Mouse (Mus musculus): Measurements from ENCODE around the gene Slc48a1.

The Slc48a1 gene

DNA sequence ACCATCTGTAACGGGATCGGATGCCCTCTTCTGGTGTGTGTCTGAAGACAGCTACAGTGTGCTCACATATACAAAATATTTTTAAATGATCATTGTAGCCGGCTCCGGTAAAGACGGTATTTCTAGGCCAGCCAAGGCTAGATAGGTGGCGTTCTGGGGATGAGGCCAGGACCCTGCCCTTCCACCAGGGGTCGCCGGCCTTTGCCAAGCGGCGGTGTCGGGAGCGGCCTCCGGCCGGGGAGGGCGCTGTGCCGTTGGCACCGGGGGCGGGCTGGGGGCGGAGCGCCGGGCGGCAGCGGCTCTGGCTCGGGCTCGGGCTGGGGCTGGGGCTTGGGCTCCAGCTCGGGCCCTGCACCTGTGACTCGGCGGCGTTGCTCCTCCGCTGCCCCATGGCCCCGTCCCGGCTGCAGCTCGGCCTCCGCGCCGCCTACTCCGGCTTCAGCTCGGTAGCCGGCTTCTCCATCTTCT lies 5.8 kb downstream of the Slc48a1 start:
- DNase-seq = peak; percentile 96 to 97

DNA sequence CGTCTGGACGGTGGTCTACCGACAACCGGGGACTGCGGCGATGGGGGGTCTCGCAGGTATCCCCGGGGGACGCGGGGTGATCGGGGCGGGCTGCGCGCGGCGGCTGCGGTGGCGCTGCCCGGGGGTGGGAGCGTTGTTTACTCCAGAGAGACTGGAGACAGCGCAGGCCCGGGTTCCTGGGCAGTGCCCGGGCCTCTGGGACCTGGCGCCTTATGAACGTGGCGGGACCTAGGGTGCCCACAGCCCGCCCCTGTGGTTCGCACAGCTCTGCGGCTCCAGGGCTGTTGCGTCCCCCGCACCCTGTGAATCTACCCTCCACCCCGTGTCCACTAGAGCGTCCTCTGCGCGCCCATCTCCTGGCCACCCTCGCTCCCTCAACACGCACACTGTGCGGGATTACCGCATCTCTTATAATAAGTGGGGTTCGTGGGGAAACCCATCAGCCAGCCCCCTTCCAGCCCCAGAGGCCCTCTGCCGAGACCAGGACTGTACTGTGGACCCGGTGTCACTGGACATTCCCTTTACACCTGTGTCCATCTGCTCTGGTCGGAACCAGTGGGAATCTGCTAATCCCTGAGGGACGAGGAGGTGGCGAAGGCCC lies 6.3 kb downstream of the Slc48a1 start:
- DNase-seq = peak; percentile 66 to 67

DNA sequence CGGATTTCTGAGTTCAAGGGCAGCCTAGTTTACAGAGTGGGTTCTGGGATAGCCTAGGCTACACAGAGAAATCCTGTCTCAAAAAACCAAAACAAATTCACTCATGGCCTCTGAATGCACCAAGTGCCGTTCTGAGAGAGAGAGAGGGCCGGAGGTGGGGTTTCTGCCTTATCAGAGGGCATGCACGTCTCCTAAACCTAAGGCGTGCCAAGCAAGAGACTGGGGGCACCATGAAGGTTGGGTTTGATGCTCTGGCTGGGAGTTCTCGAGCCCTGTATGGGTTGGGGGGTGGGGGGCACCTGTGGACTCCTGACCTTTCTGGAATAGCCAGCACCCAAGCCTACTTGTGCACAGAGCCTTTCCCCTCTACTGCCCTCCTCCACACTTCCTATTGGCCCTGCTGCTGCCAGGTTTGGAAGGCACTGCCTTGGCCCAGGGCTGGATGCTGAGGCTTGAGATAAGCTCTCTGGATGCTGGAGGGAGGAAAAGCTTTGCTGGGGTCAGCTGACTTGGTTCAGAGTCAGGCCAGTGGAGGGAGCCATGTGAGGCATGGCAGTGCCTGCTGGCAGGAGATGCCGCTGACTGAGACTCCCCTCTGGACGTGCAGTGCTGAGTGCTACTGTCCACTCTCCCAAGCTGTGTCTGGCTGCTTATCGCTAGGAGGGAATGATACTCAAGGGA lies 7.6 kb downstream of the Slc48a1 start:
- no peak for DNase-seq

DNA sequence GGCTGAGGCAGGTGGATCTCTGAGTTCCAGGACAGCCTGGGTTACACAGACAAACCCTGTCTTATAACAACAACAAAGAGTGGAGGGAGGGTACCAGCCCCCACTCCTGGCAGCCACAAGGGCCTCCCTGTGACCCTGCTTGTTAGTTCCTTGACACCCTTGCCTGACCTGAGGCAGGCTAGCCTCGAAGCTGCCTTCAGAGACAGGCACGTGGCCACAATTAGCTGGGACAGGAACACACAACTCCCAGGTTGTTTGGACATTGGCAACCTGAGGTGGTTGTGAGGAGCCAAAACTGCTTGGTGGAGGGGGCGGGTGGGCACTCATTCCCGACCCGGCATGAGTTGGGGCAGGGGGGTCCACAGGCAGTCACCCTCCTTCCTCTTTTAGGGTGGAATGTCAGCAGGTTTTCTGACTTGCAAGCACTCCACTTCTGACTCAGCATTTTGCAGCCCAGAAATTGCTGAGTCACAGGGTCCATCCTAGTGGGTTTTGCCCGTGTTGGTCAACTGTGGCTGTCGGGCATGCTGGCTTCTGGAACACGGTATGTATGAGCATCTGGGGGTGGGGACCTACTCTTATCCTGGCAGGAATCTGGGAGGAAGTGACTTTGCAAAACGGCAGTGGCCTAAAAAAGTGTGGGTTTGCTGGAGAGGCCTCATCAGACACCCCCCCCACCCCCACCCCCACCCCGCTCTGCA lies 8.2 kb downstream of the Slc48a1 start:
- DNase-seq = no peak

DNA sequence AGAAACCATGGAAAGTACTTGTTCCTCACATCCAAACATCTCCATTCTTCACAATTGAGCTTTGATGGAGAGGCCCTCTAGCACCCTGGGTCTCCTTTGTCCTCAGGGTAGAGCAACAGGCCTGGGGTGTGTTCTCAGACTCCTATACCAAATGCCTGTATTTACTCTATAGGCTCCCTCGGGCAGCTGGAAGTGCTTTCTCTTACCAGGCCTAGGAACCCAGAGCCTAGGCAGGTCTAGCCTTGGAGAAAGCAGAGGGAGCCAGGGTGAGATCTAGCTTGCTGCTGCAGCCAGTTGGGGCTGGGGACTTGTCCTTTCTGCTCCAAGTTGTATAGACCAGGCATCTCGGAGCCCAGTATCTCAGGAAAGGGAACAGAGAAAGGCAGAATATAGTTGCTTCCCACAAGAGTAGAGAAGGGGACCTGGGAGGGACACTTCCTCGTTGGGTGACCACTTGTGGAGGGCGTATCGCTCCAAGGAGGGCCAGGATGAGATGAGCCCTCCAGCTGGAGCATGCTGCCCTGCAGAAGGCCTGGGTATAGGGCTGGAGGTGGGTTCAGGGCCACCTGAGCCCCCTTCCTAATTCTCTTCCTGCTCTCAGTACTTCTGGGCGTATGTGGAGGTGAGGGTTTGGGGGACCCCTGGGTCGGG lies 9.0 kb downstream of the Slc48a1 start:
- DNase-seq = no peak

DNA sequence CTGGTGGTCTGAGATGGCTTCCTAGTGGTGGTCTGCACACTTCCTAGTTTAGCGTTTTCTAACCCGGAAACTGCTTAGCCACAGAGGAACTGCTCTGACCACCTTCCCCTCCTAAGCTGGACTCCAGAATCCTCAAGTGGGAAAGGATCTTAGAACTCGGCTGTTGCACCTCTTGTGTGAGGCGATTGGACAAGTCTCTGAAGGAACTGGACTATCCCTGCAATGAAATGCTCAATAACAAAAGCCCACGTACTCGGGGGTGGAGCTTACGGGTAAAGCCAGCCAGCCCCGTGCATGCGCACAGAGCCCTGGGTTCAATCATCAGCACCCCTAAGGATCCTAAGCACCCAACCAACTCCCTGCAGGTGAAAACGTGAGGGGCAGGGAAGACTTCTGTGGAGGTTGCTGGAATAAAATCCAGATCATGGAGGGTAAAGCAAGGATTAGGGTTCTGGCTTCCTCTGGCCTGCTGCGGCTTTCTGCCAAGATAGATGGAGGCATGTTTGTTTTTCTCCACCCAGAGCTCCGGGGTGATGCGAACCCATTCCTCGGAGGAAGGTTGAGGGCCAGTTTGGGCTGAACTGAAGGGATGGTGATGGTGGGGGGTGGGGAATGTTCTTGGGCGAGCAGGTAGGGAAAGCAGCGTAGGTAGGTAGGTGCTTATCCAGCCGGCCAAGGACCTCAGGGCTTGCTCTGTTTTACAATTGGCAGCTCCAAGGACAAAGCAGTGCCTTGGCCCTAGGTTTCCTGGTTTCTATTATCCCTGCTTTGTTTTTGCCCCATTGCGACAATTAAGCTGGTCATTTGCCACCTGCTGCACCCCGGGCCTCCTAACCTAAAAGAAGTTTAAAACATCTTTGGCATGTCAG lies 9.7 kb downstream of the Slc48a1 start:
- no peak for DNase-seq

DNA sequence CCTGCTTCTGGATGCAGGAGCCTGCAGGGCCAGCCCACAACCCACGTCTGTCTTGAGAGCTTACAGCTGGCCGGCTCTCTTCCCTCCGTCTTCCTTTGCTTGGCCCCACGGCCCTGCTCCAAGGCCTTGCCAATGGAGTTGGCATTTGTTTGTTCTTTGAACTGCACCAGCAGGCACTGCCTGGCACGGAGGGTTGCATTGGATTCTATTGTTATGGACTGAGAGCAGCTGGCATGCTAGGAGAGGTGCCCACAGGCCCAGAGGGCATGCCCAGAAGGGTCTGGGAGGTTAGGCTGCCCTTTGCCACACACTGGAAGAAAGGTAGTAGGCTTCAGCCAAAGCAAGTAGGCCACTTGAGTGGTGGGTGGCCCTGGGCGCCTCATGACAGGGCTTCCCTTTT lies 10.5 kb downstream of the Slc48a1 start:
- DNase-seq = peak; percentile 76 to 77

DNA sequence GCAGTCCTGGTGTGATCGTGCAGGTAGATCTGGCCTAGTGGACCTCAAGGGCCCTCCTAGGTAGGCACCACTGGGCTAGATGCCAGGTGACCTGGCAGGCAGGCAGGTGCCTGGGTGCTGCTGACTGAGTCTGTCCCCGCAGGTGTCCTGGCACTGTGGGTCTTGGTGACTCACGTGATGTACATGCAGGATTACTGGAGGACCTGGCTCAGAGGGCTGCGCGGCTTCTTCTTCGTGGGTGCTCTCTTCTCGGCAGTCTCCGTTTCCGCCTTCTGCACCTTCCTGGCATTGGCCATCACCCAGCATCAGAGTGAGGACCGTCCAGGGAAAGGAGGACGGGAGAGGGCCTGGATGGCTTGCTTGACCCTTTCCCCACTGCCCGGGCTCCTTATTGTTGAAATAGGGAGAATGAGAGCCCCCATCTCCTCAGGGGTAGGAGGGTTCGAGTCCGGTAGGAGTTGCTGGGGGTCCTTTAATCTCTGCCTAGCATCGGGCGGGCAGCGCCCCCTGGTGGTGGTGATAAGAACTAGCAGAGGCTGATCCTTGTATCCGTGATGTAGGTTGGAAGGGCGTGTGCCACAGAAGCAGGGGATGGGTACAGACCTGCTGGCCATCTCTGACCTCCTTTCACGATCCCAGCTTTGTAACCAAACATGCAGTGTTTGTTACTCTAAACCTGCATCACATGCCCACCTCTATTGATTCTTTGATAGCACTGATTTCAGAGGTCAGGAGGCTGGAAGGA lies 11.6 kb downstream of the Slc48a1 start:
- peak; percentile 84 to 85 for DNase-seq

DNA sequence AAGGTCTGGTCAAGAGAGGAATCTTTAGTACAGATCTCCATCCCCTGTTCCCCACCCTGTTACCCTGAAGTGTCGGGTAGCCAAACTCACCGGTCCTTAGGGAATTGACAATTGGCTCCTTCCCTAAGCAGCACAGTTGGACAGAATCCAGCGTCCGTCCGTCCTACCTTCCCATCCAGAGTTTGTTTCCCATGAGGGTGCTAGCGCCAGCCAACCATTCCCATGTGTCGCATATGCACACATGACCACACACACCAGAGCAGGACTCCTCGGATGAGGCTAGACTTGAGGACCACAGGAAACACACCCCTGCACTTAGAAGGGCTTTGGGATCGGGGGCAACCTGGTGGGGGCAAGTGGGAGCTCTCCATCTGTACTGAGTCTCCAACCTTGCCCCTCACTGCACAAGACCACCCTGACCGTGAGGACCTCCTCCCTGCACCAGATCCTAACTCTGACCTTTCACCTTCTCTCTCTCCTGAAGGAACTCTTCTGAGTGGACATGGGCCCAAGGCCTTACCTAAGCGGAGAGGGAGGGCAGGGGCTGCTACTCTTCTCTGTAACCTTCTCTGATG lies 12.9 kb downstream of the Slc48a1 start:
- DNase-seq = no peak

DNA sequence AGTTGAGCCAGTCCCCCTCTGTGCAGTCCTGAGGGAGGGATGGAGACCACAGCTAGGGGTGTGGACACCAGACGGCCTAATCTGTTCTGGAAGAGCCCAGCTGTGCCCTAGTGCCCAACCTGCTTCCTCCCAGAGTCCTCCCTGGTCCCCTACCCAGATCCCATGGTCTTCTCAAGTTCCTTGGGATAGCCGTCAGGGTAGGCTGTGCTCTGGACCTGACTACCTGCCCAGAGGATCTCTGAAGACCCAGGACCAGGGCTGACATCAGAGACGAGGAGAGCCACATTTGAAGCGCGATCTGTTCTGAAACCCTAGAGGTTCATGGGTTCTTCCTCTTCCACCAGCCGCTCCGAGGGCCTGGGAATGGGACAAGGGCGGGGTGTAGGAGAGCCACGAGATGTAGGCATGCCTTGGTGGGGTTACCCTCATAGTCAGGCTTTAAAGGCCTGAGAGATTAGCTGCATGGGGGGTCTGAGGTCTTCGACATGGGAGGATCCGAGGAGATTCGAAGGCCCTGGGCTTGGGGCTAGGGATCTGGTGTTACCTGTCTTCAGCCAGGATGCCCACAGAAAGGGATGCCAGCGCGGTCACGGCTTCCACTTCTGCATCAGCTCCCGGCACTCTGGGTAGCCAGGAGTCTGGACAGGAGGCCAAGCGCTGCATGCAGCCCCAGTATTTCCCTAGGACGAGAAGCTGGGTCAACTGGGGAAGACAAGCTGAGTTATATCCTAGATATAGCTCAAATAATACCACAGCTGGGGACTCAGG lies 15.2 kb downstream of the Slc48a1 start:
- DNase-seq = no peak

DNA sequence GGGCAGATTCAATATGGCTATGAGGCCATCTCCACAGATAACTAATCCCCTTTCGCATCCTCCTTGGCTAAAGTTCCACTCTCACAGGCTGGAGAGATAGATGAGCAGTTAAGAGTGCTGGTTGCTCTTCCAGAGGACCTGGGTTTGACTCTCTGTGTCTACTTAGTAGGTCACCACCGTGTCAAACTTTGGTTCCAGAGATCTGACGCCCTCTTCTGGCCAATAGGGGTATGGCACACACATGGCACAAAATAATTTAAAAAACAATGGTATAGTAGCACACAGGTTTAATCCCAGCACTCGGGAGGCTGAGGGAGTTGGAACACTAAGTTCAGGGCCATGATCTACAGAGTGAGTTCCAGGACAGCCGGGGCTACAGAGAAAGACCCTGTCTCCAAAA lies 15.9 kb downstream of the Slc48a1 start:
- no peak for DNase-seq

DNA sequence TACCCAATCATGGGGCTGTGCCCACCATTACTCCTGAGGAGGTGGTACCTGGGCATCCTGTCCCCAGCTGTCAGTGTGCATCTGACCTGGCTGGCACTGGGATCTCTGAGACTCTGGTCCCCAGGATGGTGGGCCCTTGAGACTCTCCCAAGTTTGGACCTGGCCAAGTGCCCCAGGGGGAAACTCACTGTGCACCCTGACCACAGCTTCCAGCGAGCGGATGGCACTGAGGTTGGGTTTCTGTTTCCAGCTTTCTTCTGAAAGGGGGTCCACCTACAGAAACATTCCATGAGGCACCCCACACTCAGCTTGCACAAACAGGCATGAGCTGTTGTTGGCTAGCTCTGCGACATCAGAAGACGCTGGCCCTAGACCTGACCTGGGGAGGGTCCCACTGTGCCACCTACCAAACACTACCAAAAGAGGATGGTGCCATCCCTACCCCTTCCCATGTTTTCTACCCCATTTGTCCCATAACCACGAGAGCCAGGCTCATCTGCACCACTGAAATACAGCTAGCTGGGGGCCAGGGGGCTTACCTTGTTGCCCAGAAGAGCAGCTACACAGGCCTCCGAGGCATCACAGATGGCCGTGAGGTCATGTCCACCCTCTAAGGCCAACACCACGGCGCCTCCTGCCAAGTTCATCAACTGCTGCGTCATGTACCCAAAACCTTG lies 17.4 kb downstream of the Slc48a1 start:
- DNase-seq = no peak

DNA sequence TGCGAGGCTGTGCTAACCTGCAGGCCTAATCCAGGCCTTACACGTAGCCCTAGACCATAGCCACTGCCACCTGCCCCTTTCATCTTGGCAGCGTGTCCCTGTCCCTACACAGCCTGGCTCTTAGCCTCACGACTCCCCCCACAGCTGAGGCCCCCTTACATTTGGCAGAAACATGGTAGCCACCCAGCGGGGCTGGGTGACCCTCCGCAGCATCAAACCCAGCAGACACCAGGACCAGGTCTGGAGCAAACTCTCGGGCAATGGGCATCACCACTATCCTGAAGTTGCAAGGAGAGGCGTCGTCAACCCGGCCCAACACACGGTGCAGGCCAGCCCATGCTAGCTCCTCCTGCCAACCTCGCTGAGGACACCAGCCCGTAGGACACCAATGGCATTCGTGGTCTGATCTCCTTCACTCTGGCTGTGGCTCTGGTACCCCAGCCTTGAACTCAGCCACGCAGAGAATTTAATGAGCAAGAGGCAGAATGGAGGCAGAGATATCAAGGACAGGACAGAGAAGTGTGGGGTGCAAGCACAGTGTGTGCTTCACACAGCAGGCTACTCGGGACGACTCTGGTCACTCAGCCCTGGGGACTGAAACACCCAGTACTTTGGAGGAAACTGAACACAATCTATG lies 18.5 kb downstream of the Slc48a1 start:
- DNase-seq = no peak

DNA sequence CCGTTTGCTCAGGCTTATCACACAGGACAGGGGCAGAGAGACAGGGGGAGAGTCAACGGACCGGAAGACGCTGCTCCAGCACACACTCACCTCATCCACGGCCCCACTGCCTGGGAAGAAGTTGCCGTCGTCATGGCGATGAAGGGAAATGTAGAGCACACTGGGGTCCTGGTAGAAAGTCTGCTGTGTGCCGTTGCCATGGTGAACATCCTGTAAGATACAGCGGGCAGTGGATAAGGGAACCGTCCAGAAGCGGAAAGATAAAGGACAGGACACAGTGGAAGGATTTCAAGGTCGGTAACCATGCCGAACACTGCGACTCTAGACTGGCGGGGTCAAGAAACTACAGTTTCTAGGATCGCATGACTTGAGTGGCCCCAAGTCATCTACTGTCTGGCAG lies 19.8 kb downstream of the Slc48a1 start:
- no peak for DNase-seq

DNA sequence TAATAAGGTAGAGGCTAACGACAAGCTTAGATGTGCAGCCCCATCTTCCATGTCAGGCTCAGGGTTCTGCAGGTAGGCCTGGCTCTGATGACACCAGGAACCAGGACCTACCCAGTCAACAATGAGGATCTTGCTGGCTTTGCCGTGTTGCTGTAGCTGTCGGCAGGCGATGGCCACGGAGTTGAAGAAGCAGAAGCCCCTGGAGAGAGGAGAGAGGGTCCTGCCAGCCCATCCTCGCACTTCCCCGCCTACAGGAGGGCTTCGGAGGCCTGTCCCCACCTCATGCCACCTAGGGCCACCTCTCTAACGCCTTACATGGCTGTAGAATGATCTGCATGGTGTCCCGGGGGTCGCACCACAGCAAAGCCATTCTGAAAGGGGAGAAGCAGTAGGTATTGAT lies 21.1 kb downstream of the Slc48a1 start:
- no peak for DNase-seq

DNA sequence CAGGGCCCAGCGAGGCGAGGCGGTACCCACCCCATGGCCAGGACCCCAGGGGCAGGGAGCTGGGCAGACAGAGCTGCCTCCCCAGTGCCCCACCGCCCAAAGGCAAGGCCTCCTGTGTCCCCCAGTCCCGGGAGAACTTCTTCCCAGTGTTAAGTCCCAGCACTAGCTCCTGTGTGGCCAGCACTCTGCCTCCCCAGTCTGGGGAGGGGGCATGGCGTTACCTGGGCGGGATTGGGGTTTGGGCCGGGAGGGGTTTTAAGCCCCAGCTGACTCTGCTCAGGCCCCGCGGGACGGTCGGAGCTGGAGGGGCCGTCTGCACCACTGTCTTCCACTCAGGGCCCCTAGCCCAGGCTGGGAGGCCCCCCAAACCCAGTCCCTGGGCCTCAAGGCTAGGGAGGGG lies 22.5 kb downstream of the Slc48a1 start:
- no peak for DNase-seq

DNA sequence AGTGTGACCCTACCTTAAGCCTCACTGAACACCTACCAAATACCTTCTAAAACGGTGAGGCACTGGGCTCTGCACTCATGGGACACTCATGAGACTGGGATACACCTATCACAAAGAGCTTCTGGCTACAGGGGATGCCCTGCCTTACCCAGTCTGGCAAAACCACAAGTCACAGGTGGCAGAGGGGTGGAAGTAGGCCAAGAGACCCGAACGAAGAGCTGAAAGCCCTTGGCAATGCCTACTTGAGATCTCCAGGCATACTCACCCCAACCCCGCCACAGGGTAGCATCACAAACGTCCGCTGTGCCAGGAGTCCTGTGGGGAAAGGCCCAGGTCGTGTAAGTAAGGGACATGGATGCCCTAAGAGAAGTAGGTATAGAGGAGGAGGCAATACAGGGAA lies 23.5 kb downstream of the Slc48a1 start:
- peak; percentile 71 for DNase-seq

DNA sequence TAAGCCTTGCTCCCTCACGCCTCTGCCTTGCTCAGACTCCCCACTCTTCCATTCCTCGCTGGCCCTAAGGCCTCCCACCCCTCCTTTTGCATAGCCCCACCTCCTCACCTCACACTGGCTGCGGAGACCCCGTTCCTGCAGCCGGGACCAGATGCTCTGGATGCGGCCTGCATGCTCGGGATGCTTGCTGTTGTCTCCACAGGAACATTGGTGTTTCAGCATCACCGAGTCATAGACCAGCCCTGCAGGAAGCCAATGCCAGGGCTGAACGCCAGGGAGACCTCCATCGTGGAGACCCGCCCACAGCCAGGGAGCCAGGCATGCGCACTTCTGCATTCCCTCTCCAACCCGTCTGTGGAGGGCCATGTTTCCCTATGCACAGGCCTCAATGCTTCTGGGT lies 24.3 kb downstream of the Slc48a1 start:
- DNase-seq = peak; percentile 53 to 71

DNA sequence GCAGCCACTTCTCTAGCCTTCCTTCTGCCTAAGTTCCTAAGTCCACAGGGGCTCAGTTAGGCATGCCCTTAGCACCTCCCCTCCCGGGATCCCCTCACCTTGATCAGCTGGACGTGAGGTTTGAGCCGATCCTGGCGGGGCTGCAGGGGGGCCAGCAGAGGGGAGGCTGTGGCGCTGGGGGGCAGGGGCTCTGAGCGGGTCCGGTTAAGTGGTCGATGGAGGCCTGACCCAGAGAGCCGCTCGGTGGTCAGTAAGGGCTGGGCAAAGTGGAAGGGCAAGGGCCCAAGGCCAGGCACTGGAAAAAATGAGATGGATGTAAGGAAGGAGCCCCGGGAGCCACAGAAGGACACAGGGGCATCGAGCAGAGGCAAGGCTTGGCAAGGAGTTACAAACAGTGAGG lies 29.5 kb downstream of the Slc48a1 start:
- no peak for DNase-seq

DNA sequence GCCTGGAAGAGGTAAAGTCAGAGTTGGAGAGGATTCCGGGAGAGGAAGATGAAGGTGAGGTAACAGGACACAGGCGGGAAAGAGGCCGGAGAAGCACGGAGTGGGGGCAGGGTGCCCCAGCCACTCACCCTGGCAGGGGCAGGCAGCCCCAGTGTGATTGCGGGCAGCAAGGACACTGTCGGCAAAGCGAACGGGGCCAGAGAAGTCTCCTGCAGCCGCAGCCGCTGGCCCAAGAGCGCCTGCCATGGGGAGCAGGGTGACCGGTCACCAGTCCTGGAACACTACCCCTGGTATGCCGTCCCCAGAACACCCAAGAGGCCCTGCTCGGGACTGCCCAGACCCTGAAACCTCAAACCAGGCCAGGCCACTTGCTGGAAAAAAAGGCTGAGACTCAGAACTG lies 30.2 kb downstream of the Slc48a1 start:
- DNase-seq = no peak
